Mouse (Mus musculus): Measurements from ENCODE around the gene Sema6c.

DNA sequence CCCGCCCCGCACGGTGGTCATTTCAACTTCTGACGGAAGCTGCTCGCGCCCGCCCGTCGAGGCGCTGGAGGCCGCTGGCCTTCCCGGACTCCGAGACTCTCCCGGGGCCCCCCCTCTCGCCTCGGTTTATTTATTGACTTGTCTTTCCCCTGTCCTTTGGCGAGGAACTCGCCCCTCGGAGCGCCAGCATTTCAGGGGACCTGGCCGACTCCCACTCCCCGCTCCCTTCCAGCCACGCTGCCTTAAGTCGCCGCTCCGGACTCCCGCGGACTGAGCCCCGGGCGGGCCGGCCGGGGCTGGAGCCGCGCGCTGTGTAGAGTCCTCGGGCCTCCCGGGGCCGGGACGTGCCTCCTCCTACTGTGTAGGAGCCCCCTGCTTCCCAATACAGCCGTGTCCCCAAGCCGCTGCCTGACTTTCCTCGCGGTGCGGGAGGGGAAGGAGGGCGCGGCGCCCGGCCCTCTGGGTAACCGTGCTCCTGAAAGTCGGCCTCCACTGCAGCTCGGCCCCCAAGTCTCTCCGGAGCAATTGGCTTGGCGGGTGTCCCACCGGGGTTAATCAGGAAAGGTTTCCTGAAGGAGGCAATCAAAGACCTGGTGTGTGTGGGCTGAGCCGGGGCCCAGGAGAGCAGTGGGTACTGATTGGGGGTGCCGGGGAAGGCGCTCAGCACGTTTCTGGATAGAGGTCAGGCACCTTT, 13.1 kb downstream of the Sema6c start:
- no peak for TF ChIP-seq CTCF (IDR thresholded peaks at IDR 0.05; ENCODE audit: low read depth)
- no peak for TF ChIP-seq EP300 (optimal IDR thresholded peaks at IDR 0.05)

Data from stomach, postnatal 0 days (tissue).